Mouse (Mus musculus): ENCODE measurements at regions not wholly inside any gene's neighbourhood (a gene's known extent, or its start where the extent isn't known, plus 50 kb on each side); places are given as distances from the start of the nearest gene placed in this dataset.

DNA sequence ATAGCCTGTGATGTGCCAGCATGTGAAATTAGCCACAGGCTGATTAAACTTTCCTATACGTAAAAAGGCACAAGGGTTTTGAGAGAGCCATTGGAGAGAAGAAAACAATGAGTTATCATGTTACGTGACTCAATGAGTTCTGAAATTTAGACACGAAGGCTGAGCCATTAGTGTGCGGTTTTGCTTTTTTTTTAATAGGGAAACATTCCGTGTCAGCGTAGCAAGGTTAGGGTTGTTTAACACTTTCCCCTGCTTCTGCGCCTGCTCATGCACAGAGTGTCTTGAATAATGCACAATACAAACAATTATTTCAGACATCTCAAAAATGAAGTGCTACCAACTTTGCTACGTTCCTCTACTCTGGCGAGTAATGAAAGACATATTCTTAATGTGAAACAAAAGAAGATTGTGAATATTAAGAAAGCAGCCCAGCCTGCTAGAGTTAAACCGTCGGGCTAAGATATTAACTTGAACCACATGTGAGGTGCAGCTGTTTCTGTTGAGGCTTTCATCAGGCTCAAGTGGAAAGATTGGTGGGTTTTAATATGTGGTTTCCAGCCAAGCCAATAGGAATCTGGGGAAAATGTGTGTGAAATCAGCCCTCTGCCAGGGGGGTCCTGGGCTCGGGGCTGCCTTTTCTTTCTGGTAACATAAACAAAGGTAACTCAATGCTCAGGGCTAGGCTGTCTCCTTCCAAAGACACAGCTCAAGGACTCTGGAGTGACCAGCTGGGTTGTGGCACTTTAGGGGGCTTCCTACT is 287.2 kb downstream of the Slc4a3 start:
- DNase-seq (ENCODE audit: low read depth, low spot score), result no peak

DNA sequence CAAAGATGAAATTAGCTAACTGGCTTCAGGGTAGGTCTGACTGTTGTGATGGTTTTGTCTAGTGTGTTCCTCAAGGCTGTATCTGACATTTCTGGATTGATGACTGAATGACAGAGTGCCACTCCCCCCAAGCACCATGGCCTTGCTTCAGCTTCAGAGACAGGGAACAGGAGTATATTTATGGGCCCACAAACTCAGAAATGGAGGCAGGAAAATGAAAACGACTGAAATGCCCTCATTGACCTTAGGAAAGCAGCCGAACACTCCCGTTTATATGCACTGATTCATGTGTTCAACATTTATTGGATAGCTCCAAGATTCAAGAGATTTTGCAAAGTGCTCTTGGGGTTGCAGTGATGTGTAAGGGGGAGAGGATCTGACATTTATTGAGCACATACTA is 288.3 kb downstream of the Slc4a3 start:
- no peak for DNase-seq (ENCODE audit: low read depth, low spot score)

DNA sequence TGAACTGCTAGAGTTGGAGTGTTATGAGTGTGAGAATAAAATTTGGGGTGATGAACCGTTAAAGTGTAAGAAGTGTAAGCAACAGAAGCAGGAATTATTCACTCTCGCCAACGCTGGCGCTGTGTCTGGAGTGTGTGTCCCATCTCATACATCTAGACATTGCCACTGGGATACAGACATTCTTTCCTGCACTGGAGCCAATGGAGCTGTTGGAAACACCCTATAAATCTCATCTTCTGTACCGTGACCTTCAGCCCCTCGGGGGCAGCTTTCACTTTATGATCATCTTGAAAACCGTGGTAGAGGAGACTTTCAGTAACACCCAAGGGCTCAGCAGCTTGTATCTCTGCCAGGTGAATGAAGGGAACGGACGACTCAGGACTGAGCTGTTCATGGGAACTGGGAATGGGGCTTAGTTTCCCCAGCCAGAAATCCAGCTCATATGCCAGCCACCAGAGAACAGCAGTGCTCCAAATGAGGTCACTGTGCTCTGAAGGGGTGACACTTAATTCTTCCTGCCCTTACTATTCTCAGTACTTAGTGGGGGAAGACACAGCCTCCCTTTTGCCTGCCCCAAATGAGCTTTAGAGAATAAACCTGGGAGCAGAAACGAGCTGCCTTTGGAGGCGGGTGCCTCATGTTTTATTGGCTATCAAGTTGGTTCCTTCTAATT is 293.6 kb downstream of the Slc4a3 start:
- DNase-seq (ENCODE audit: low read depth, low spot score), result no peak

DNA sequence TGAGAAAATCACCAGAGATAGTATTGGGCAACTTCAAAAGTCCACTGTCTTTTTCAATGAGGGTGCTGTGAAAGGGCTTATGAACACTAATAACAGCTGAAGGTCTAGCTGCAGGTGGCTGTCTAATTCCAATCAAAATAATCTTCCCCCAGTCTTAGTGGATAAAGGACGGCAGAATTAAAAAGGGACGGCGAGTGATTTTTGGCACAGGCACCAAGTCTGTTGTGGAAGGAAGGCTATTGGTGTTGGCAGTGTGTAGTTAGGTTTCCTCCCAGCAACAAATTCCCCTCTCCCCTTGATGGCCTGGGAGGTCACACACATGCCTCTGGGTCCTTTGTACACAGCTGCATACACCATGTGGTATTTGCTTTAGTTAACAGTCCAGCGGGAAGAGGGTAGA is 296.3 kb downstream of the Slc4a3 start:
- no peak for DNase-seq (ENCODE audit: low read depth, low spot score)

DNA sequence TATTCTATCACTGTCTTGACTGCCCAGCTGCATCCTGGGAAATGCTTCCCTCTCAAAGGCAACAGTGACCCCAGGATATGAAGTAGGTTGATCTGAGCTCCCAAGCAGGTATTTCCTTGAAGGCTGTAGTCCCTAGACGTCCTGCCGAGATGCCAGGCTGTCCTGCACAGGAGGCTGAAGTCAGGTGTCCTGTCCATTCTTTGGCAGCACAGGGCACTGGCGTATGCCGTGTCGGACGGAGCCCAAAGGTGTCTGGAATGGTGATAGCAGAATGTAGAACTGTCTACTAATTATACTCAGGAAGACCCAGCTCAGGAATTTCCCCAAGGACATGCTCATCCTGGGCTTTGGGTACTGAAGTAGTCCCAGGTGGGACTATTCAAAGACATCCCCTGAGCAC is 297.3 kb downstream of the Slc4a3 start:
- no peak for DNase-seq (ENCODE audit: low read depth, low spot score)

DNA sequence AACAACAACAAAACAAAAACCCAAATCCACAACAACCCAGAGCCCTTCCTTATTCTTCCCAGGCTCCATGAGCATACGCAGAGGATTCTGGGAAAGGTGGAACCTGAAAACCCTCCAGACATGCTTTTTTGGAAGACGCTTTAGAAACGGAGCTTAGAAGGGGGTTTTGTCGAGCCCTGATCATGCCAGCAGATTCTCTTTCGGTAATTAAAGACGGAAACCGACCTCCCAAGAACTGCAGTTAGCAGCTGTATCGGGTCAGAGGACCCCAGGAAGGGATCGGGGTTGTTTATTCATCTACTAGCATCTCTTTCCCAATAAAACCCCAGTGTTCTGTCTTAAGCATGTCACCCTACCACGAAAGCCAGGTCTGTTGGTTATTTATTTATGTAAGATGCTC is 298.1 kb downstream of the Slc4a3 start:
- no peak for DNase-seq (ENCODE audit: low read depth, low spot score)

DNA sequence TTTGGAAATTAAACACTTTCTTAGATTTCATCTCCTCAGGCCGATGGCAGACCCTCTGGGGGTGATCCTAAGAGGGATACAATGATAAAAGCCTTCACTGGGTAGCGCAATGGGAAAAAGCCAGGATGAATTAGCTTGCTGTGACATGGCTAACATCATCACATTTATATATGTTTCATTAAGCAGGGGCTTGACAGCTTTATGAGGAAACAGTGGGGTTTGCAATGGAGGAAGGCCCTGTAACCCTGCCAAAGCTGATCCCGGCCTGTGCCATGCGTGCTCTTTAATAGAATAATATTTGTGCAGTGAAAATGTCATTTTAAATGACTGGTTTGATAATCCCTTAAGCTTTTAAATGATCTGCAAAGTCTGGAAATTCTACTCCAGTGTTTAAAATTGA is 298.5 kb downstream of the Slc4a3 start:
- no peak for DNase-seq (ENCODE audit: low read depth, low spot score)

DNA sequence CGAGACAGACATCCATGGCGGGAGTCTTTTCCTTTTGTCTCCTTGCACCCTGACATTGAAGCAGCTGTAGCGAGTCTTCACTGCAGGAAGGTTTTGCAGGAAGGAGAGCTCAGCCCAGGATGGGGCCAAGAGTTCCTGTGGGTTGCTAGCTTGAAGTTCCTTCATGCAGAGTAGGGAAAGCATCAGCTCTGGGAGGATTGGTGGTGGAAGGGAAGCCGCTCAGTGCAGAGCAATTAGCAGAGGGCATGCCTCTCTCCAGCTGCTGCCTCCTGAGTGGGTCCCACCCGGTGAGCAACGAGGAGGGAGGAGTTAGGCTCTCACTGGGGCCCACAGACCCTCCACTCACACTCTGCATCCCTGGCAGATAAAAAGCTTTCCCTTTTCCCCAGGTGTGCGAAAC is 298.9 kb downstream of the Slc4a3 start:
- no peak for DNase-seq (ENCODE audit: low read depth, low spot score)

DNA sequence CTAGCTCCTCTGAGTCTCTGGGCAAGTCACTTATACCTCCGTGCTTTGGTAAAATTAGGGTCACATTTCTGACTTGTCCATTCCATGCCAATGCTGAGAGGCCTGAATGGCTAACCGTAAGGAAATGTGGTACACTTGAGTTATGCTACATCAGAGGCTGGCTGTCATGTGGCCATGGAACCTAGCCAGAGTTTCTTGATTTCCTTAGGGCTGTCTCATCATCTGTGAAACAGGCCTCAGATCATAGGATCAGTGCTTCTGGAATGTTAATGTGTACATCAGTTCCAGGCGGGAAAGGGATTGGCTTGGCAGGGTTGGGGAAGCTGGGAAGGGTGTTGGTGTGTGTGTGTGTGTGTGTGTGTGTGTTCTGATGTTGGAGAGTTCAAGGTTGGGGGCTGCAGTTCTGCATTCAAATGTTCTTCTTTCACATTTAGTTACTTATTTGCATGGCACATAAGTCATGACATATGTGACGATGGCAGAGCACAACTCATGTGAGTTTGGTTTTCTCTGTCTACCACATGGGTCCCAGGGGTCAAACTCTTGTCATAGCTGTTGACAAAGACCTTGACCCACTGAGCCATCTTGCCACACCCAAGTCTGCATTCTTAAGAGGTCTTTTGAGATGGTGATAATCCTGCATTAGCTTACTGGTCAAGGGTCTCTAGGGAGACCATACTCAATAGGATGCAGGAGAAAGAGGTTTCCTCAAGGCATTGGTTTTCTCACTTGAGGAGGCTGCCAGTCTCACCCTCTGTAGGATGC is 299.9 kb downstream of the Slc4a3 start:
- peak; percentile 2 for DNase-seq (ENCODE audit: low read depth, low spot score)

DNA sequence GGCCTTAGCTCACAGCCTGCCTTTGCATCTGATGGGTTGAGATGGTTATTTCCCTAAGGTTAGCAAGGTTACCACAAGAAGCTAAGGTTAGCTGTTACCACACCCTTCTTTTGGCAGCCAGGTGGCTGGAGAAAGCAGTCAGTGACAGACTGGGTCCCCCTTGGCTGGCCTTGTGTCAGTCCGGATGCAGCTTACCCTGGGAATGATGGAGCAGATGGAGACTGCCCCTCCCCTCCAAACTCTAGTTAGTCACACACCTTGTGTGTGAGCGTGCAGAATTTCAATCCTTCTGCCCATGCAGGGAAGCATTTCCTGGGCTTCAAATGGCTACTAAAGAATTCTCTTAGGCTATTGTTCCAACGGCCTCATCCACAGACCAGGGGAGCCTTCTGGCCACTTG is 301.6 kb downstream of the Slc4a3 start:
- no peak for DNase-seq (ENCODE audit: low read depth, low spot score)

DNA sequence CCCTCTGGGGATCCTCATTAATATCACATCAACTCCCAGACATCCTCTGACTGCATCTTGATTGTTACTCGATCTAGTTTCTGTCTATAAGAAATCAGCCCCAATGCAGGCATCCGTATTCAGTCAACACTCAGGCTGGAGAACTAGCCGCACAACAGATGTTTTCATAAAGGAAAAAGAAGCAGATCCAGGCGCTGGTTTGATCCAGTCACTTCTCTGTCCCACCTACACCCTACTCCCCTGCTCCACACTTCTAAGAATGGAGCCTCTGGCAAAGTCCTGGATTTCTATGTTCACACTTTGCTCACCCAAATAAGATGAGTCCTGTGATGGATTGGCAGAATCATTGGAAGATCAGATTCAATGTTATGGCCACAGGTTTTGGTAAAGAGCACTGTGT is 302.4 kb downstream of the Slc4a3 start:
- no peak for DNase-seq (ENCODE audit: low read depth, low spot score)

DNA sequence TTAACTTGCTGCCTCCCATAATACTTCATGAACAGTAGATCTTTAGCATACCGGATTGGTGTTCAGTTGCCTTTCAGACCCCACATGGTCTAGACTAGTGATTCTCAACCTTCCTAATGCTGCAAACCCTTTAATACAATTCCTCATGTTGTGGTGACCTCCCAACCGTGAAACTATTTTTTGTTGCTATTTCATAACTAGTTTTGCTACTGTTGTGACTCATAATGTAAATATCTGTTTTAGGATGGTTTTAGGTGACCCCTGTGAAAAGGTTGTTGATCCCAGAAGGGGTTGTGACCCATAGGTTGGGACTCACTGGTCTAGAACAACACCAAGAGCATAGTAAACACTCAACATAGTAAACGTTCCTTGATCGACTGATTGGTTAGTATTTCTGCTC is 304.1 kb downstream of the Slc4a3 start:
- DNase-seq (ENCODE audit: low read depth, low spot score), result no peak

DNA sequence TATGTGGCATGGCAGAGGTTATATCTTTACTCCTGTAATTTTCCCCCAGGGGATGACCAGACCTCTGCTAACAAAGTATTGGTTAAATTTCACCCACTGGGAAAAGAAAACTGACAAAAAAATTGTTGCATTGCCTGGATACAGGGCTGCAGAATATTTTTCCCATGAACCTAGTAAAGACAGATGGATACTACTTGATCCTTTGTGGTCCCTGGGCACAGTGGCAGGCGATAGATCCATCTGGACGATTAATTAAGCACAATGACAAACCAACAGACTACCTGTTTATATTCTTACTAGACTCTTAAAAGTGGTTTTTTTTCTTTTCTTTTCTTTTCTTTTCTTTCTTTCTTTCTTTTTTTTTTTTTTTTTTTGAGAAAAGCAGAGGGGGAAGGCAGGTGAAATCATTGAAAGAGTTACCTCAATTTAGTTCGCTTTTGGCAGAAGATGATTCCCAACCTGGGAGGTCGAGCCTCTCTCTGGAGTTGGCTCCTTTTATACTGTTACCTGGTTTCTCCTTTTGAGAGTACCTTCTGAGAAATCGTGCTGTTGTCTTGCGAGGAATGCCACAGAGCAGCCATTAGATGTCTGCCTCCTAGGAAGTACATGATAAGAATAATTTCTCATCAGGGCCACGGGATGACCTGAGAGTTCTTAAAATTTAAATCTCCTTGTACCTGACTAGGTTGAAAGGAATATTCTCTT is 312.6 kb downstream of the Slc4a3 start:
- DNase-seq (ENCODE audit: low read depth, low spot score), result no peak

DNA sequence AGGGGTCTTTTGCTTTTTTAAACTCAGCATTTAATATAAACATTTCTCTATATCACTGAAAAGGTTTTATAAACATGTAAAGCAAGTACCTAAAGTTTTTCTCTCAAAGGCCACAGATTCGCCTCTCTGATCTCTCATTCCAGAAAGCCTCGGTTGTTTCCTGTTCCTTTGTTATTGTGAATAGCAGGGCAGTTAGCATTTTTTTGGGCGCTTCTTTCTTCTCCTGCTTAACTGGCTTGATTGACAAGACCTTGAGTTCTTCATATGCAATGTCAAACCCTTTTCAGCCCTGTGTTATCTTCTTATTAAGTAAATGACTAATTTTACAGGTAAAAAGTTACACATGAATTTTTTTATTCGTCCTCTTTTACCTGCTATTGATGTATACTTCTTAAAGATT is 316.7 kb downstream of the Slc4a3 start:
- no peak for DNase-seq (ENCODE audit: low read depth, low spot score)

DNA sequence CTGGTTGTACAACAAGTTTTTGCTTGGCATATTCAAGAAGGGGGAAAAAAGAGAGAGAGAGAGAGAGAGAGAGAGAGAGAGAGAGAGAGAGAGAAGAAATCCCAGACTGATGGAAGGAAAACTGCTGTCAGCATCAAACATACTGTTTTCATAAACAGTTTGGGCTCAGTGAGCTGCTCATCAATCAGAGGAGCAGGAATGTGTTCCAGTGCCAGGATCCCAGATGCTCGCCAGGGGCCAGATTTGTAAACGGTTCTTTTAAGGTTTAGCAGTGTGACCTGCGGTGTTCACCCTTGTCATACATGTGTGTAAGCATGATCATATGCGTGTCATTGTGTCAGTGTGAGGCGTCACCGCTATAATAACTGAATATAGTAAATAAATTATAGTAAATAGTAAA is 320.5 kb downstream of the Slc4a3 start:
- no peak for DNase-seq (ENCODE audit: low read depth, low spot score)

DNA sequence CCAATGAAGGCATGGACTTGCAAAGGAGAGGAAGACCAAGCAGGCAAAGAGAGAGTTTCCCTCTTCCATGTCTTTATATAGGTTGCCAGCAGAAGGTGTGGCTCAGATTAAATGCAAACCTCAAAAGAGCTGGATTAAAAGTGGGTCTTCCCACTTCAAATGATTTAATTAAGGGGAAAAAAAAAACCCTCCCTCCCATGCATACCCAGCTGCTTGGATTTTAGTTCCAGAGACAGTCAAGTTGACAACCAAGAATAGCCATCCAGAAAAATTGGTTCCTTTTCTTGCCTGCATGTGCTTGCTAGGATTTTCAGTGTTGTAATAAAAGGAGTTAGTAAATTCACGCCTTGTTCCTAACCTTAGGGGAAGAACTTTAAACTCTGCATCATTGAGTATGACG is 323.3 kb downstream of the Slc4a3 start:
- DNase-seq (ENCODE audit: low read depth, low spot score), result no peak

DNA sequence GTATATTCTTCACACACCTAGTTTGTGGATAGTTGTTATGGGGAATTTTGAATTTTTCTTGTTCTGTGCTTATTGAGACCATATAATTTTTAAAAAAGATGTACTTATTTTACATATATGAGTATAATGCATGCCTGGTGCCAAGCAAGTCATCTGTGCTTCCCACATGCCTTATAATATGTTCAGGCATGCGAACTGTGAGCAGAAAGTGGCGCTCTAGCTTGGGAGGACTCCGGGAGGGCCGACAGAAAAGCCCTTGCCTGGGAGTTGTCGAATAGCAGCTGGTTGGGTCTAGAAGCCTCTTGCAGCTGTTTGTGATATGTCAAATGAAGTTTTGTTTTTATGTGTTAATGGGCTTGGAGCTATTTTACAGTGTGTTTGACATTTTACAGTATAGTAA is 323.8 kb downstream of the Slc4a3 start:
- DNase-seq (ENCODE audit: low read depth, low spot score), result no peak

DNA sequence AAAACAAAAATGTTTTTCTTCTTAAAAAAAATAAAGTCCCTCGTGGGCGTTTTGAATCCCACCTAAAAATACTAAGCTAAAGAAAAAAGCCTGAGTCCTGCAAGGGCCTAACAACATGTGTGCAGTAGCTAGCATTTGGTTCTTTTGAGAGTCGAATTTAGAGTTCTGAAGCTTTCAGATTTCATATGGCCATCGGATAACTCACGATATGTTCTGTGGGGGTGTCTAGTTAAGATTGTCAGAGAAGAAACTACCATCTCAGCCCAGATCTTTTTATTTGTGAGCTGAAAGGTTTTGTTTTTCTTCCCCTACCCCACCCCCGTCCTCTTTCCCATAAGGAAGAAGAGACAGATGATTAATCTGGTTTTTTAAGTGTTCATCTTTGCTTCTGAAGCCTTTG is 327.8 kb downstream of the Slc4a3 start:
- no peak for DNase-seq (ENCODE audit: low read depth, low spot score)

DNA sequence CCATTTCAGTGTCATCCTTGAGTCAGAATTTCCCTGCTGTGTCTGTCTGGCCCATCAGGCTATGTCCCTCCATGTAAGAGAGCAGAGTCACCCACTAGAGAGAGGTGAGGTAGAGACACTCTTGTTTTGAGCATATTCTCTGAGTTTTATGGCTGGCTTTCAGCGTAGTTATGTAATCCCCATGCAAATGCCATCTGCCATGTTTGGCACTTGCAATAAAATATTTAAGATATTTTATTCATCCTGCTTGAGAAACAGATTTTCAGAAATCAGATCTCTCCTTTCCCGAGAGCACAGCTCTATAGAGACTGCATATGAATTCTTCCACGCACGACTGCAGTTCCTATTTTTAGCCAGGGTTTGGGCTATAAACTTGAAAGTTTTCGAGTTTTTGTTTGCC is 331.1 kb downstream of the Slc4a3 start:
- DNase-seq (ENCODE audit: low read depth, low spot score), result no peak

DNA sequence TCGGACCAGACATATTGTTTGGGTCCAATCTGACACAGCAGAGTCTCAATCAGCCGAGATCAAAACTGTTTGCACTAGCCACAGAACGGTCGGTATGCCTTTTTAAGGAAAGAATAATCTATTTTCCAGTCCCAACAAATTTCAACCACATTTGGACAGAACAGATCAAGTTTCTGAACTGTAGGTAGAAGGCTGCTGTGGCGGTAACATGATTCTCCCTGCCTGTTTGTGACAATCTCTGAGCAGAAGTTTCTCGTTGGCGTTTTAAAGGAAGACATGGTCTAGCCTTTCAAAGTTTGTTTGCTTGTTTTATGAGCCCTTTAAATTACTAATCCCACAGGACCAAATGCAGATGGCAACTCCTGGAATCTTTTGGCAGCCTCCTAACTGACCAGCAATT is 339.6 kb downstream of the Slc4a3 start:
- DNase-seq (ENCODE audit: low read depth, low spot score), result no peak

DNA sequence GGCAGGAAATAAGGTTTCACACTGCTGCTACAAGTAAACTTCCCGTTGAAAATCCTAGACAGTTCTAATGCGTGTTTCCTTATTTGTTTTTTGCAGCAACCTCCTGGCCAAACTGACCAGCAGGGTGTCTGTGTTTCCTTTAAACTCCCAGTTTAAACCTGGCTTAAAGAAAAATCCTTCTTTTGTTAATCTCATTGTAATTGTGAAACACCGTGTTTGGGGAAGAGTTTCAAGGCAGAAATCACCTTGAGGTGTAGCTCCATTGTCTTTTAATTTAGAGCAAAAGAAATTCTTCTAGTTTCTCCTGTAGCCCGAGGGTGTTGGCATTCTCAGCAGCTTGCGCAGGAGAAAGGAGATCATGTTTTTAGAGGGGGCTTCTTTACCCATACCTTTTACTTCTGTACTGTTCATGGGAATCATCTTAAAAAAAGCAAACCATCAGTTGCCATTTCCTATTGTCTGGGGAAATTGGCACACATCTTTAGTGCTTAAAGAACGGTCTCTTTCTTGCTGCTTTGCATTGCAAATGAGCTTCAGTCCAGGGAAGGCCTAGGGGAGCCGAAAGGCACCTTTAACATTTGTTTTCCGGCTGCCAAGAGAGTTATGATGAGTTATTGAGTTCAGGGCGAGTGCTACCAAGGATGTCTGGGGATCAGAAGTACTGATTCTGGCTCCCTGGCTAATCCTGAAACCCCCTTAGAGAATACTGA is 342.6 kb downstream of the Slc4a3 start:
- DNase-seq (ENCODE audit: low read depth, low spot score), result no peak
